23 mouse cellular contexts compared by ENCODE assay signal in genomic region chr16:97354632-97355031, GRCm38 (mm10). TPM values are rescaled to one million over a fixed set of nuclear protein-coding genes. Genes with fewer than 3 reads are reported as not detected.
A peak's percentile ranks its signal among the peaks of the same experiment; 100 is the strongest.
DNase-seq lines count a peak whose midpoint lies in the region; TF ChIP-seq lines count a peak whose summit lies in the region.
"Had no signal": no experiment of that assay in that cellular context is flagged by ENCODE, and none has a peak within 500 bp of the region (broad histone marks: within the 10 kb centered on the region; RNA-seq: fewer than 3 reads in every experiment).

No protein-coding gene starts in this region.

- TF ChIP-seq EP300 in CH12.LX (IDR thresholded peaks at IDR 0.05; ENCODE audit: low read length), result no peak

- peak; percentile 52 for TF ChIP-seq CTCF in layer of hippocampus, adult 2 months (conservative IDR thresholded peaks at IDR 0.05)
- TF ChIP-seq CTCF in CH12.LX (conservative IDR thresholded peaks at IDR 0.05 in 1 of 2, IDR thresholded peaks at IDR 0.05 in 1 of 2; ENCODE audit: low read depth in 2 of 2, low read length in 2 of 2), result peak in 1 of 2 experiments; percentile 21; a peak in 1 of 4 replicates

- H3K79me2 ChIP-seq in CH12.LX (replicated peaks; ENCODE audit: control insufficient read depth, extremely low read depth, insufficient read depth, poor library complexity, severe bottlenecking), result no peaks in the 10 kb centered on the region

- H3K27ac ChIP-seq in heart, embryonic 10.5 days, result no peak overlapping the region
- H3K27ac ChIP-seq in layer of hippocampus, adult 2 months, result no peak overlapping the region
- H3K27ac ChIP-seq in CH12.LX (ENCODE audit: insufficient read depth, low read depth), result no peak overlapping the region
- H3K27ac ChIP-seq: embryonic facial prominence, embryonic 13.5 days; embryonic facial prominence, embryonic 15.5 days; forebrain, embryonic 10.5 days; forebrain, embryonic 12.5 days had no signal

- H3K4me3 ChIP-seq in heart, embryonic 10.5 days, result no peak overlapping the region
- H3K4me3 ChIP-seq in layer of hippocampus, adult 2 months, result no peak overlapping the region
- no peak overlapping the region for H3K4me3 ChIP-seq in CH12.LX (replicated peaks in 1 of 3; ENCODE audit: low read depth in 2 of 3, low read length in 2 of 3, poor library complexity in 1 of 3)
- H3K4me3 ChIP-seq: embryonic facial prominence, embryonic 13.5 days; embryonic facial prominence, embryonic 15.5 days; erythroblast, embryonic 14.5 days; forebrain, embryonic 10.5 days; forebrain, embryonic 12.5 days had no signal

- H3K9me3 ChIP-seq in heart, embryonic 10.5 days, result no peaks in the 10 kb centered on the region
- H3K9me3 ChIP-seq in CH12.LX (replicated peaks; ENCODE audit: low read length), result no peaks in the 10 kb centered on the region
- H3K9me3 ChIP-seq: embryonic facial prominence, embryonic 13.5 days; embryonic facial prominence, embryonic 15.5 days; forebrain, embryonic 10.5 days; forebrain, embryonic 12.5 days had no signal

- H3K36me3 ChIP-seq in heart, embryonic 10.5 days, result no peaks in the 10 kb centered on the region
- H3K36me3 ChIP-seq in CH12.LX (replicated peaks in 1 of 2; ENCODE audit: control insufficient read depth in 1 of 2, insufficient read depth in 1 of 2, low read length in 1 of 2), result no peaks in the 10 kb centered on the region
- H3K36me3 ChIP-seq: embryonic facial prominence, embryonic 13.5 days; embryonic facial prominence, embryonic 15.5 days; forebrain, embryonic 10.5 days; forebrain, embryonic 12.5 days had no signal

- H3K4me2 ChIP-seq in CH12.LX (ENCODE audit: insufficient read depth, low read depth, poor library complexity, severe bottlenecking), result no peak overlapping the region
- H3K4me2 ChIP-seq: embryonic facial prominence, embryonic 13.5 days; embryonic facial prominence, embryonic 15.5 days; forebrain, embryonic 12.5 days had no signal

- TF ChIP-seq RAD21 in CH12.LX (IDR thresholded peaks at IDR 0.05; ENCODE audit: low read depth, low read length), result no peak

- peaks cover 40% of the 10 kb centered on the region for H3K27me3 ChIP-seq in heart, embryonic 10.5 days (ENCODE audit: insufficient read depth, poor library complexity, severe bottlenecking)
- H3K27me3 ChIP-seq in CH12.LX (replicated peaks), result no peaks in the 10 kb centered on the region

- H3K4me1 ChIP-seq in heart, embryonic 10.5 days, result 0 out of 2 replicates have a peak, but pooled peaks cover 7% of the 10 kb centered on the region
- no peaks in the 10 kb centered on the region; a peak in 1 of 4 replicates for H3K4me1 ChIP-seq in CH12.LX (ENCODE audit: control insufficient read depth in 1 of 2, insufficient read depth in 2 of 2)

- H3K9ac ChIP-seq in CH12.LX (ENCODE audit: insufficient read depth, low read depth), result no peak overlapping the region
- H3K9ac ChIP-seq: embryonic facial prominence, embryonic 13.5 days; embryonic facial prominence, embryonic 15.5 days; forebrain, embryonic 12.5 days had no signal

- WGBS in heart, embryonic 10.5 days, result 56% methylated on average over 2 of the region's 2 CpGs

- in situ Hi-C loops in CH12.LX (cut with MboI; ENCODE audit: low pct_ligation_motif_present, low pct_unique_long_range_greater_than_20kb, low sequenced_read_pairs), result no loop called here

- no peak for TF ChIP-seq POLR2A in CH12.LX (IDR thresholded peaks at IDR 0.05; ENCODE audit: low read depth, low read length)

- peak; percentile 65 for DNase-seq in heart, adult 11 months
- DNase-seq in heart, embryonic 10.5 days (ENCODE audit: low spot score), result no peak
- DNase-seq in layer of hippocampus, adult 2 months (ENCODE audit: low spot score in 2 of 2), result no peak
- no peak for DNase-seq in layer of hippocampus, postnatal 14 days (ENCODE audit: low spot score in 2 of 2)
- no peak for DNase-seq in CH12.LX (ENCODE audit: extremely low read depth)
- DNase-seq: adrenal gland, adult 2 months; adrenal gland, postnatal 10 days; adrenal gland, postnatal 25 days; B cell, adult 2 months; cerebellum, adult 11 months; cerebellum, adult 18-20 months; cerebellum, adult 8-10 months; cerebellum, adult 9-11 months; cerebellum, postnatal 14 days; cerebellum, postnatal 36 days; embryo, embryonic 11 days had no signal

- dilution Hi-C loops in CH12.LX (cut with MboI; ENCODE audit: extremely low pct_ligation_motif_present, extremely low pct_unique_long_range_greater_than_20kb, low sequenced_read_pairs), result no loop called here

TF ChIP-seq in CH12.LX, 34 proteins besides CTCF, POLR2A, EP300 and RAD21:
- TF ChIP-seq MAFK (IDR thresholded peaks at IDR 0.05; ENCODE audit: insufficient replicate concordance, low read length) (peak; percentile 84), MXI1 (IDR thresholded peaks at IDR 0.05; ENCODE audit: low read depth, low read length) (no peak), HCFC1 (IDR thresholded peaks at IDR 0.05; ENCODE audit: low read depth, low read length) (no peak), ZNF384 (IDR thresholded peaks at IDR 0.05; ENCODE audit: low read depth, low read length) (no peak), BHLHE40 (IDR thresholded peaks at IDR 0.05; ENCODE audit: low read depth, low read length) (no peak)

RNA-seq across cellular contexts. Expression of gene Bace2, which starts 1.9 kb away (rescaled TPM):
- polyA plus RNA-seq in heart, embryonic 10.5 days (2016; fragmentation: Nextera tagmentation; extraction: Ambion mirVana), result 17.7 and 43.1 TPM in 2 replicates
- 1 to 10 TPM; 1.3 to 3.9 TPM for total RNA-seq in layer of hippocampus, adult 2 months (2021)
- total RNA-seq in layer of hippocampus, postnatal 14 days (2021), result 10 to 100 TPM in 1 of 2 experiments, 1 to 10 TPM in 1; 5.8 to 10.7 TPM
- 0.04 and 0.17 TPM in 2 replicates for total RNA-seq in CH12.LX (2012; rRNA removed)
- 0.04 and 0.63 TPM in 2 replicates for total RNA-seq in CH12.LX (2014; rRNA removed)
- polyA plus RNA-seq in CH12.LX (2012; ENCODE audit: insufficient read length, low read depth), result 0.30 and 0.46 TPM in 2 replicates
- total RNA-seq: common myeloid progenitor, adult 5-6 weeks; MEL had no signal
- polyA plus RNA-seq: erythroblast, embryonic 14.5 days had no signal
